Mouse (Mus musculus): ENCODE data around the gene Gapdh.

Gene Gapdh

DNA sequence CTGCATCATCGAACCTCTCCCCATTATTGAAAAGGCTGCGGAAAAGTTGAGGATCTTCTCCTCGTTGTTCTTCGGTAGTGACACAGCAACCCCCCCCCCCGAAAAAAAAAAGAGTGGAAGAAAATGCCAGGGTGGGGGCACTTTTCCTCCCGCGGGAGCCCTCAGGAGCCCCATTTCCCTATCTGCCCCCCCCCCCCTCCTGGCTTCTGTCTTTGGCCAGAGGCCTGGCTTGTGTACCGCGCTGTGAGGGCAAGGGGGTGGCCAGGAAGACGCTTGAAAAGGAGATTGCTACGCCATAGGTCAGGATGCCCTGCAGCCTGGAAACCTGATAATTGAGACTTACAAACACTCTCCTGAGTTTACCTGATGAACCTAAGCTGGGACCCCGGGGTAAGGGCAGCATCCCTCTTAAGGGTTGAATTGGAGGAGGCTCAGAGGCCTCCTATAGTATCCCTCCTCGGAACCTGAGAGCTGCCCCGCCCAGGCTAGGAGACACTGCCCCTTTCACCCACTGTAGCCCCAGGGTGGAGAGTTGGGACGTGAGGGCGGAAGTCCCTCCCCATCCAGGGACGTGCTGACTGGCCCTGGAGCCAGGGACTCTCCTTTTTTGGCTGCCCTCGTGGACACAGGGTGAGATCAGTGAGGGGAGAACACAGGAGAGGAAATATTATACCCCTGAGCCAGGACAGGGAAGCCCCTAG, at the start of gene Gapdh:
TSS of gene Gapdh (minus strand) at position 417 of the 701 bp plus-strand sequence.
- no peak for DNase-seq (ENCODE audit: low spot score)

DNA sequence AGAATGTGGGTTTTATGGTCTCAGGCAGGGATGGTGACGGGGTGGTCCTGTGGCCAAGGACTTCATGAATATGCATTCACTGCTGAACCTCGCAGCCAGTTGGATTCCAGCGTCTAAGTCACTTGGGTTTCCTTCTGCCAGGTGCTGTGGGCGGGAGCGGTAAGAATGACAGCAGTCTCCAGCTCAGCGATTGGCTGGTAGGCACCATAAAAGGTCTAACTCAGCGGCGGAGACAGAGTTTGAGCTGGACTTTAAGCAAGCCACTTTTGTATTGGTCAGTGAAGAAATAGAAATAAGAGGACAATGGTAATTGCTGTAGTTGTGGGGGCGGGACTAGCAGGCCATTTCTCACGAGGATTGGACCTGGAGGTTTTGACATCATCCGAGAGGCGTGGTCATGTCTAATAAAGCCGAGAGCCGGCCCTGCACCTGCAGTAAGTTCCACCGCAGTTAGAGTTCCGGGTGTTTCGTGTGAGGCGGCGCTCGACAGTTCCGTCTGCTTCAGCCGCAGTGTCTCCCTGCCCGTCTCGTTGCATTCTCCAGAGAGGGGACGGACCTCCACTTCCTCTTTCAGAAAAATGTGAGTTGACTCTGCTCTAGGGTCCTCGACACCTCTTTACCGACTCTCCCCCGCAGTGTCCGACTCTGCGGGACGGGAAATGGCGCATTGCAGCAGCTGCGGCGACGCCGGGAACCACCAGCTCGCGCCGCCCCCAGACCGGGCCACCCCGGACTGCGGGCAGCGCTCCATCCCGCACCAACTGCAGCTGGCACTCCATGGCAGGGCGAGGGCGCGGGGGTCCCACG, 49.1 kb upstream of the Gapdh start, which contains the start of gene Vamp1:
TSS of gene Vamp1 (plus strand) at position 404 of the 807 bp plus-strand sequence.
- peak; percentile 97 for DNase-seq (ENCODE audit: low spot score)

DNA sequence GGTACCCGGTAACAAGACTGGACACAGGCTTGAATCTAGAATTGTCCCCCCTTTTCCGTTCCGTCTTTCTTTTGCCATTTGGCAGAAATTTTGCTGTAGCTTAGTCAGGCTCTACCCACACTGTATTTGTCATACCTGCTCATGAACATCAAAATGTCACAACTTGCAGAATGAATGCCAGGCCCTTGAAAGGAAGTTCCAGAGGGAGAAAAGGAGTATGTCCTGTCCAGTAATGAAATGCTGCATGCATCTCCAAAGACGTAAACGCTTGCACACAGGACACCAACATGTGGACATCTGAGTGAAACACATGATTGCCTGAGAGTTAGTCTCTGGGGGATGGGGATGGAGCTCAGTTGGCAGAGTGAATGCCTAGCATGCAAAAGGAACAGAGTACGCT, 47.4 kb upstream of the Gapdh start:
- no peak for DNase-seq (ENCODE audit: low spot score)

- DNase-seq (ENCODE audit: low spot score) = no peak
Measured at GRCm38 (mm10) chr6:125213129-125213528, 46.9 kb upstream of the Gapdh start.

DNA sequence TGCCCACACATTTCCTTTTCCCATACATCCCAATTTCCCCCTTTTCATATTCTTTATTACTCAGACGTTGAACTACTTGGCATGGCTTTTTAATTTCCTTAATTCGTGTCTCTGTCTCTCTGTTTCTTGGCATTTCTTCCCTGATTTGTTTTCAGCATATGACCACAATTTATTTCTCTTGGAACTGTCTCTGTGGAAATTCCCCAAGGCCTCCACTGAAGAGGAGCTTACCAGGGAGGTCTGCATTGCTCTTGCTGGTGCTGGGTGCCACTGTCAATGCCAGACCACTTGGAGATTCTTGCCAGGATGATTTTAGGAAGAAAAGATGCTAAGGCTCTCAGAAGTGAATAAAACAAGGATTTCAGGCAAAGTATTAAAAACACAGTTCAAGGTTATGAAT, 46.4 kb upstream of the Gapdh start:
- DNase-seq (ENCODE audit: low spot score) = no peak

GRCm38 (mm10) chr6:125210436-125210835, 44.2 kb upstream of the Gapdh start:
- DNase-seq (ENCODE audit: low spot score) = no peak

GRCm38 (mm10) chr6:125197166-125197565, 30.9 kb upstream of the Gapdh start:
- DNase-seq (ENCODE audit: low spot score) = no peak

GRCm38 (mm10) chr6:125196301-125196700, 30.0 kb upstream of the Gapdh start:
- no peak for DNase-seq (ENCODE audit: low spot score)

DNA sequence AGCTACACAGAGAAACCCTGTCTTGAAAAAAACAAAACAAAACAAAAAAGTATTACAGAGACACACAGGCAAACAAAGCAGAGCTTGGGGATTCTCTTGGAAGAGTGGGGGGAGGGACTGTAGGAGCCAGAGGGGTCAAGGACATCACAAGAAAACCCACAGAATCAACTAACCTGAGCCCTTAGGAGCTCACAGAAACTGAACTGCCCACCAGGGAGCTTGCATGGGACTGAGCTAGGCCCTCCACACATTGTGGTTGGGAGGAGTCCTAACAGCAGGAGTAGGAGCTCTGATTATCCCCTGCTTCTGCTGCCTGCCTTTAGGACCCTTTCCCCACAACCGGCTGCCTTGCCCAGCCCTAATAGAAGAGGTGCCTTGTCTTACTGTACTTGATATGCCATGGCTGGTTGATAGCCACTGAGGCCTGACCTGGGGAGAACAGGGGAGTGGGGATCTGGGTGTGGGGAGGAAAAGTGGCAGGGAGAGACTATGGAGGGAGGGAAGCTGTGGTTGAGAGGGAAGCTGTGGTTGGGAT, 29.3 kb upstream of the Gapdh start:
- DNase-seq (ENCODE audit: low spot score) = no peak

- DNase-seq (ENCODE audit: low spot score) = no peak
Measured at GRCm38 (mm10) chr6:125193390-125193789, 27.1 kb upstream of the Gapdh start.

GRCm38 (mm10) chr6:125192841-125193240, 26.6 kb upstream of the Gapdh start:
- no peak for DNase-seq (ENCODE audit: low spot score)

DNA sequence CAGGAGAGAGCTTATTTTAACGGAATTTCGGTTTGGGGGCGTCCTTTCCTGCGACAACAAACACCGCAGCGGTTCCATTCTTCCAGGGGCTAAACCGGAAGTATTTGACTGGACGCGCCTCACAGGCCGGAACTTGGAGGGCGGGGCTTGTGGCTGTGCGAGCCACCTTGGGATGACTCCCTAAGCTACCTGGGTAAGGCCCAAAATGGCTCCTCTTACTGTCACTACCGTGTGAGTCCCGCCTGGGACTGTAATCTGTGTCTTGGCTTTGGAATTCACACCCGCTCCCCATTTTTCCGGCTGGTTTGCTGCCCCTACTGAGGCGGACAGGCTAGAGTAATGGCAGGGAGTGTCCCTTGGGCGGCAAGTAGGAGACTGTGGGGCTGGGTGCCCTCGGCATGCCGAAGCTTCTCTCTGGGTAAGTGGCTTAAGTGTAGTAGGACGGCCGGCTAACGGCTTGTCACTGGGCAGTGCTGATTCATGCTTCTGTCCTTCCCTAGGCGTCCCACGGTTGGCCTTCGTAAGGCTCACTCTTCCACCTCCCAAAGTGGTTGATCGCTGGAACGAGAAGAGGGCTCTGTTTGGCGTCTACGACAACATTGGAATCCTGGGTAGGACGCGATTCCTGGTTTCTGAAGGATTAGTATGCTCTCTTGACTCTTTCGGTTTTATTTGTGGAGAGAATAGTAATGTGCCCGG, 25.9 kb upstream of the Gapdh start:
- DNase-seq (ENCODE audit: low spot score) = peak; percentile 83

- DNase-seq (ENCODE audit: low spot score) = peak; percentile 94
Measured at GRCm38 (mm10) chr6:125191332-125192015, 25.2 kb upstream of the Gapdh start, which contains the start of the genes Ncapd2 and Mrpl51. Gene Ncapd2 (minus strand): TSS chr6:125191701. Gene Mrpl51 (plus strand): TSS chr6:125191801.

DNA sequence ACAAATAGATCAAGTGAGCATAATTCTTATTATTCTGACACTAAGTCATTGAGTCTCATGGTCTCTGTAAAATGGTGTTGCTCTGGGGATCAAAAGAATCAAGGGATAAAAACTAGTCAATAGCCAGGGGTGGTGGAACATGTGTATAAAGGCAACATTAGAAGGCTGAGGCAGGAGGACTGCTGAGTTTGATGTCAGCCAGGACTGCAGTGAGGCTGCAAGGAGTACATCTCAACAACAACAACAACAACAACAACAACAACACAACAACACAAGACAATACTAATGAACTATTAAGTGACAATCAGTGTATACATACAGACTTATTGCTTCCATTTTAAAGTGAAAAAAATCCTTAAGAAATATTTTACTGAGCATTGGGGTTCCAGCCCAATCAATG, 24.5 kb upstream of the Gapdh start:
- DNase-seq (ENCODE audit: low spot score) = no peak

GRCm38 (mm10) chr6:125186203-125186602, 19.9 kb upstream of the Gapdh start:
- DNase-seq (ENCODE audit: low spot score) = no peak

- DNase-seq (ENCODE audit: low spot score) = no peak
Measured at GRCm38 (mm10) chr6:125182133-125182532, 15.9 kb upstream of the Gapdh start.

- DNase-seq (ENCODE audit: low spot score) = no peak
Measured at GRCm38 (mm10) chr6:125179601-125180000, 13.3 kb upstream of the Gapdh start.

DNA sequence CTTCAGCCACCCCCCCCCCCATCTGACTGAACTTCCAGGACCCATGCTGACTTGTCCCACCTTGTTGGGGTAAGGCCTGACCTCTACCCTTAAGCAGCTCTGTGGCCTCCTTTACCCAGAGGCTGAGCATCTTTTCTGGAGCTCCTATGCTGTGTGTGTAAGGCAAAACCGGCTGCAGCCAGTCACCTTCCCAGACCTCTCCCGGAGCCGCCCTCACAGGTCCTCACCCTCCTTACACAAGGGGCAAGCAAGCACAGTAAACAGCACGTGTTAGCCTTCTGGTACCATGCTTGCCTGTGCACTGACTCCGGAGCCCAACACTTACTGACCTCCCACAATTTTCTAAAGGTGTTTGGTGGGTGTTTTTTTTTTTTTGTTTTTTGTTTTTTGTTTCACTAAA, 9.2 kb upstream of the Gapdh start:
- no peak for DNase-seq (ENCODE audit: low spot score)

- DNase-seq (ENCODE audit: low spot score) = no peak
Measured at GRCm38 (mm10) chr6:125173256-125173655, 7.0 kb upstream of the Gapdh start.

- DNase-seq (ENCODE audit: low spot score) = no peak
Measured at GRCm38 (mm10) chr6:125172474-125172873, 6.2 kb upstream of the Gapdh start.

GRCm38 (mm10) chr6:125170194-125170593, 3.9 kb upstream of the Gapdh start:
- no peak for DNase-seq (ENCODE audit: low spot score)

GRCm38 (mm10) chr6:125168086-125168485, 1.8 kb upstream of the Gapdh start:
- no peak for DNase-seq (ENCODE audit: low spot score)
